Mouse (Mus musculus) neutrophil, adult 83 days (primary cell): Measurements from ENCODE around the gene Rras2. TPM values are rescaled to one million over a fixed set of nuclear protein-coding genes. Genes with fewer than 3 reads are reported as not detected.

ENCODE experiments used
- total RNA-seq, 2 experiments: library from RNA; stranded (reverse); gene quantifications; one replicate each; pipeline ENCODE4 v1.2.4; 2023

Rras2 gene
- 1 to 10 TPM; 1.6 to 2.3 TPM for total RNA-seq

GRCm38 (mm10) chr7:114117444-114117905 is at the start of gene Rras2:
Rras2 (minus strand) TSS chr7:114117781.

Other genes with a start within 250 kb of the Rras2 start
- gene Copb1, start 136.9 kb upstream of the Rras2 start, total RNA-seq = 10 to 100 TPM; 64.4 to 70.1 TPM
- 100 to 1,000 TPM; 104 to 113 TPM for gene Psma1, start 158.3 kb upstream of the Rras2 start, total RNA-seq